Mouse (Mus musculus) CH12.LX (cell line): ENCODE data around the gene Mob3c.

Experiments
- CTCF ChIP-seq, 2 experiments: IDR thresholded peaks in 1 of 2; conservative IDR thresholded peaks in 1 of 2; 2 replicates each; pipeline ENCODE4 v1.5.1; 2011 to 2012; ENCODE audit warnings: low read depth in 2 of 2, low read length in 2 of 2, improper control_type of control experiment in 1 of 2, inconsistent platforms in 1 of 2, mild to moderate bottlenecking in 1 of 2, moderate library complexity in 1 of 2
- EP300 ChIP-seq: IDR thresholded peaks from 2 replicates; pipeline ENCODE4 v1.6.1; 2011; ENCODE audit warnings: low read length, improper control_type of control experiment
- IRF4 ChIP-seq: IDR thresholded peaks from 2 replicates; pipeline ENCODE4 v1.6.1; 2014; ENCODE audit warnings: low read depth, mild to moderate bottlenecking, inconsistent platforms, low read length, improper control_type of control experiment
- KAT2A ChIP-seq: IDR thresholded peaks from 2 replicates; pipeline ENCODE4 v1.6.1; 2012; ENCODE audit warnings: low read length, improper control_type of control experiment, inconsistent platforms; ENCODE audit not compliant: insufficient replicate concordance
- MAX ChIP-seq: IDR thresholded peaks from 2 replicates; pipeline ENCODE4 v1.6.1; 2011; ENCODE audit warnings: low read length, improper control_type of control experiment
- MEF2A ChIP-seq: IDR thresholded peaks from 2 replicates; pipeline ENCODE4 v1.6.1; 2014; ENCODE audit warnings: low read depth, mild to moderate bottlenecking, inconsistent platforms, low read length, improper control_type of control experiment, borderline replicate concordance
- NELFE ChIP-seq: IDR thresholded peaks from 2 replicates; pipeline ENCODE4 v1.6.1; 2011; ENCODE audit warnings: low read depth, low read length, improper control_type of control experiment
- POLR2A ChIP-seq: IDR thresholded peaks from 2 replicates; pipeline ENCODE4 v1.6.1; 2011; ENCODE audit warnings: low read depth, mild to moderate bottlenecking, improper control_type of control experiment, low read length
- POLR2AphosphoS2 ChIP-seq: IDR thresholded peaks from 2 replicates; pipeline ENCODE4 v1.6.1; 2011; ENCODE audit warnings: low read depth, low read length, improper control_type of control experiment
- RAD21 ChIP-seq: IDR thresholded peaks from 2 replicates; pipeline ENCODE4 v1.6.1; 2011; ENCODE audit warnings: low read depth, mild to moderate bottlenecking, low read length, improper control_type of control experiment, moderate library complexity
- SIN3A ChIP-seq: IDR thresholded peaks from 2 replicates; pipeline ENCODE4 v1.6.1; 2012; ENCODE audit warnings: low read length, improper control_type of control experiment, inconsistent platforms
- USF1 ChIP-seq: IDR thresholded peaks from 2 replicates; pipeline ENCODE4 v1.6.1; 2014; ENCODE audit warnings: low read depth, mild to moderate bottlenecking, inconsistent platforms, low read length, improper control_type of control experiment
- USF2 ChIP-seq: conservative IDR thresholded peaks from 2 replicates; pipeline ENCODE4 v1.6.1; 2011; ENCODE audit warnings: low read depth, low read length, improper control_type of control experiment
- ZNF384 ChIP-seq: IDR thresholded peaks from 2 replicates; pipeline ENCODE4 v1.6.1; 2012; ENCODE audit warnings: low read depth, low read length, improper control_type of control experiment, inconsistent platforms

DNA sequence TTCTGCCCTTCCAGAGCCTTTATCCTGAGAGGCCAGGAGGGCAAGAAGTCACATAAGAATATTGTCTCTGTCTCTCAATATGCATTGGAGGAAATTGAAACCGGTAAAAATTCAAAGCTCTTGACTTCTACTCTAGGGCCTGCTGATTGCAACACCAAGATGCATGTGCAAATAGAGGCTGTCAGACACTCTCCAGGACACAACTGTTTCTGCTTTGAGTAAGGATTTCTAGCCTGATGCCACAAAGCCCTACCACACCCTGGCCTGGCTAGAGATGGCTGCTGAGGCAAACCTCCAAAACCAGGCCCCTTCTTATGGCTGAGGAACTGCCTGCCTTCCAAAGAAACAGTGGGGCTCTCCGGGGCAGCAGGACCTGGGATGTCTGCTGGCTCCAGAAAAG lies 7.7 kb downstream of the Mob3c start:
- TF ChIP-seq MEF2A, result no peak
- TF ChIP-seq CTCF (conservative IDR thresholded peaks at IDR 0.05 in 1 of 2, IDR thresholded peaks at IDR 0.05 in 1 of 2; ENCODE audit: low read depth in 2 of 2, low read length in 2 of 2), result no peak
- no peak for TF ChIP-seq NELFE
- no peak for TF ChIP-seq USF2
- TF ChIP-seq USF1, result no peak
- TF ChIP-seq POLR2A, result no peak
- no peak for TF ChIP-seq IRF4
- TF ChIP-seq EP300, result no peak
- no peak for TF ChIP-seq POLR2AphosphoS2
- no peak for TF ChIP-seq ZNF384
- TF ChIP-seq RAD21, result no peak
- no peak for TF ChIP-seq KAT2A
- no peak for TF ChIP-seq MAX
- no peak for TF ChIP-seq SIN3A
